Mouse (Mus musculus) CH12.LX (cell line): ENCODE data around the gene Plcb1.

Experiments
- CHD1 ChIP-seq: IDR thresholded peaks from 2 replicates; pipeline ENCODE4 v1.6.1; 2012; ENCODE audit warnings: low read depth, low read length, improper control_type of control experiment, inconsistent platforms
- CTCF ChIP-seq, 2 experiments: IDR thresholded peaks in 1 of 2; conservative IDR thresholded peaks in 1 of 2; 2 replicates each; pipeline ENCODE4 v1.5.1; 2011 to 2012; ENCODE audit warnings: low read depth in 2 of 2, low read length in 2 of 2, improper control_type of control experiment in 1 of 2, inconsistent platforms in 1 of 2, mild to moderate bottlenecking in 1 of 2, moderate library complexity in 1 of 2
- MAFK ChIP-seq: IDR thresholded peaks from 2 replicates; pipeline ENCODE4 v1.6.1; 2011; ENCODE audit warnings: low read length, improper control_type of control experiment; ENCODE audit not compliant: insufficient replicate concordance
- MAX ChIP-seq: IDR thresholded peaks from 2 replicates; pipeline ENCODE4 v1.6.1; 2011; ENCODE audit warnings: low read length, improper control_type of control experiment
- MYC ChIP-seq: IDR thresholded peaks from 2 replicates; pipeline ENCODE4 v1.6.1; 2011; ENCODE audit warnings: low read depth, mild to moderate bottlenecking, improper control_type of control experiment, low read length
- POLR2A ChIP-seq: IDR thresholded peaks from 2 replicates; pipeline ENCODE4 v1.6.1; 2011; ENCODE audit warnings: low read depth, mild to moderate bottlenecking, improper control_type of control experiment, low read length
- RCOR1 ChIP-seq: conservative IDR thresholded peaks from 2 replicates; pipeline ENCODE4 v1.6.1; 2012; ENCODE audit warnings: low read depth, mild to moderate bottlenecking, inconsistent platforms, low read length, improper control_type of control experiment
- TCF12 ChIP-seq: IDR thresholded peaks from 2 replicates; pipeline ENCODE4 v1.6.1; 2014; ENCODE audit warnings: low read depth, mild to moderate bottlenecking, inconsistent platforms, low read length, improper control_type of control experiment
- UBTF ChIP-seq: IDR thresholded peaks from 2 replicates; pipeline ENCODE4 v1.6.1; 2012; ENCODE audit warnings: low read depth, mild to moderate bottlenecking, inconsistent platforms, low read length, improper control_type of control experiment, moderate library complexity

DNA sequence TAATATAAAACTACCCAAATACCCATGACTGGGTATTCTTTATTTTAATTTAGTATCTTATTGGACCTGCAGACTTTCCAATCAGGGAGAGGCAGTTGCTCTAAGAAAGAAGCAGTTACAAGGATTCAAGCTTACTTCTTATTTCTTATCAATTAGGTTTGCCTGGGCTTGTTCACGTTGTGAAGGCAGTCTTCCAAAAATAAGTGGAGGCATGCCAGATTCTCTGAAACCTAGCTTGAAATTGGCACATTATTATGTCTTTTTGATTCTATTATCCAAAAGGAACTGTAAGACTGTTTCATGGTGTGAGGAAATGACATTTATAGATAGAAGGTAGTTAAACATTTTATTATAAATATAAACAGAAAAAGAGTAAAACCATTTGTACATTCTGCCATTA lies 721.2 kb downstream of the Plcb1 start:
- TF ChIP-seq POLR2A (no peak), CTCF (conservative IDR thresholded peaks at IDR 0.05 in 1 of 2, IDR thresholded peaks at IDR 0.05 in 1 of 2; ENCODE audit: low read depth in 2 of 2, low read length in 2 of 2) (no peak), MAFK (no peak), MYC (no peak), RCOR1 (no peak), CHD1 (no peak), TCF12 (no peak), MAX (no peak), UBTF (no peak)
